Mouse (Mus musculus): ENCODE results near the gene Ss18l1. TPM values are rescaled to one million over a fixed set of nuclear protein-coding genes. Genes with fewer than 3 reads are reported as not detected.

The Ss18l1 gene
- total and polyA plus RNA-seq, 3 experiments = 2.0 to 3.0 (median 2.1) TPM

- Histone ChIP-seq H3K36me3 (replicated peaks in 1 of 2; ENCODE audit: control insufficient read depth in 1 of 2, insufficient read depth in 1 of 2, low read length in 1 of 2) (no peaks in the 10 kb centered on the region), H3K79me2 (replicated peaks; ENCODE audit: control insufficient read depth, extremely low read depth, insufficient read depth, poor library complexity, severe bottlenecking) (no peaks in the 10 kb centered on the region), H3K9ac (ENCODE audit: insufficient read depth, low read depth) (no peak overlapping the region), H3K4me1 (ENCODE audit: control insufficient read depth in 1 of 2, insufficient read depth in 2 of 2) (no peaks in the 10 kb centered on the region), H3K27ac (ENCODE audit: insufficient read depth, low read depth) (no peak overlapping the region), H3K4me3 (replicated peaks in 1 of 3; ENCODE audit: low read depth in 2 of 3, low read length in 2 of 3, poor library complexity in 1 of 3) (no peak overlapping the region), H3K9me3 (replicated peaks; ENCODE audit: low read length) (peaks cover 15% of the 10 kb centered on the region), H3K27me3 (replicated peaks) (peaks cover 55% of the 10 kb centered on the region), H3K4me2 (ENCODE audit: insufficient read depth, low read depth, poor library complexity, severe bottlenecking) (no peak overlapping the region)
- TF ChIP-seq USF1 (IDR thresholded peaks at IDR 0.05; ENCODE audit: low read depth, low read length) (no peak), NRF1 (IDR thresholded peaks at IDR 0.05; ENCODE audit: low read depth, low read length) (no peak), JUND (conservative IDR thresholded peaks at IDR 0.05; ENCODE audit: low read depth, low read length) (no peak), CTCF (conservative IDR thresholded peaks at IDR 0.05 in 1 of 2, IDR thresholded peaks at IDR 0.05 in 1 of 2; ENCODE audit: low read depth in 2 of 2, low read length in 2 of 2) (no peak), ETS1 (conservative IDR thresholded peaks at IDR 0.05; ENCODE audit: low read depth, low read length) (no peak), MAFK (IDR thresholded peaks at IDR 0.05; ENCODE audit: insufficient replicate concordance, low read length) (no peak)
- DNase-seq (ENCODE audit: extremely low read depth) = no peak
- in situ Hi-C loops (cut with MboI; ENCODE audit: low pct_ligation_motif_present, low pct_unique_long_range_greater_than_20kb, low sequenced_read_pairs) = no loop called here
- dilution Hi-C loops (cut with MboI; ENCODE audit: extremely low pct_ligation_motif_present, extremely low pct_unique_long_range_greater_than_20kb, low sequenced_read_pairs) = no loop called here
Measured at GRCm38 (mm10) chr2:180005656-180006351, 36.5 kb upstream of the Ss18l1 start.

GRCm38 (mm10) chr2:180006352-180007017 lies 35.8 kb upstream of the Ss18l1 start:
- H3K4me2 ChIP-seq (ENCODE audit: insufficient read depth, low read depth, poor library complexity, severe bottlenecking) = no peak overlapping the region
- in situ Hi-C loops (cut with MboI; ENCODE audit: low pct_ligation_motif_present, low pct_unique_long_range_greater_than_20kb, low sequenced_read_pairs) = no loop called here
- no peaks in the 10 kb centered on the region for H3K4me1 ChIP-seq (ENCODE audit: control insufficient read depth in 1 of 2, insufficient read depth in 2 of 2)
- TF ChIP-seq ZKSCAN1 (IDR thresholded peaks at IDR 0.05; ENCODE audit: borderline replicate concordance, low read depth, low read length) (no peak), POLR2A (IDR thresholded peaks at IDR 0.05; ENCODE audit: low read depth, low read length) (no peak), ZNF384 (IDR thresholded peaks at IDR 0.05; ENCODE audit: low read depth, low read length) (no peak), CHD2 (IDR thresholded peaks at IDR 0.05; ENCODE audit: low read length) (no peak), JUND (conservative IDR thresholded peaks at IDR 0.05; ENCODE audit: low read depth, low read length) (no peak), POLR2AphosphoS2 (IDR thresholded peaks at IDR 0.05; ENCODE audit: low read depth, low read length) (no peak), RAD21 (IDR thresholded peaks at IDR 0.05; ENCODE audit: low read depth, low read length) (no peak), PAX5 (IDR thresholded peaks at IDR 0.05; ENCODE audit: low read length) (no peak), MEF2A (IDR thresholded peaks at IDR 0.05; ENCODE audit: borderline replicate concordance, low read depth, low read length) (no peak), UBTF (IDR thresholded peaks at IDR 0.05; ENCODE audit: low read depth, low read length) (no peak), EP300 (IDR thresholded peaks at IDR 0.05; ENCODE audit: low read length) (no peak), NELFE (IDR thresholded peaks at IDR 0.05; ENCODE audit: low read depth, low read length) (no peak), ZC3H11A (IDR thresholded peaks at IDR 0.05; ENCODE audit: low read depth, low read length) (no peak), JUN (IDR thresholded peaks at IDR 0.05; ENCODE audit: insufficient read depth, low read depth, low read length) (no peak), NRF1 (IDR thresholded peaks at IDR 0.05; ENCODE audit: low read depth, low read length) (no peak), RCOR1 (conservative IDR thresholded peaks at IDR 0.05; ENCODE audit: low read depth, low read length) (no peak), IRF4 (IDR thresholded peaks at IDR 0.05; ENCODE audit: low read depth, low read length) (no peak), MXI1 (IDR thresholded peaks at IDR 0.05; ENCODE audit: low read depth, low read length) (no peak), KAT2A (IDR thresholded peaks at IDR 0.05; ENCODE audit: insufficient replicate concordance, low read length) (no peak), MYC (IDR thresholded peaks at IDR 0.05; ENCODE audit: low read depth, low read length) (no peak)
- no peak overlapping the region for H3K9ac ChIP-seq (ENCODE audit: insufficient read depth, low read depth)
- H3K36me3 ChIP-seq (replicated peaks in 1 of 2; ENCODE audit: control insufficient read depth in 1 of 2, insufficient read depth in 1 of 2, low read length in 1 of 2) = no peaks in the 10 kb centered on the region
- DNase-seq (ENCODE audit: extremely low read depth) = no peak
- no peak overlapping the region for H3K4me3 ChIP-seq (replicated peaks in 1 of 3; ENCODE audit: low read depth in 2 of 3, low read length in 2 of 3, poor library complexity in 1 of 3)
- dilution Hi-C loops (cut with MboI; ENCODE audit: extremely low pct_ligation_motif_present, extremely low pct_unique_long_range_greater_than_20kb, low sequenced_read_pairs) = no loop called here
- no peaks in the 10 kb centered on the region for H3K79me2 ChIP-seq (replicated peaks; ENCODE audit: control insufficient read depth, extremely low read depth, insufficient read depth, poor library complexity, severe bottlenecking)
- H3K27ac ChIP-seq (ENCODE audit: insufficient read depth, low read depth) = no peak overlapping the region
- H3K9me3 ChIP-seq (replicated peaks; ENCODE audit: low read length) = peaks cover 19% of the 10 kb centered on the region
- peaks cover 55% of the 10 kb centered on the region for H3K27me3 ChIP-seq (replicated peaks)
